Mouse (Mus musculus) spleen, adult 2 months (tissue): Measurements from ENCODE around the gene Sln. TPM values are rescaled to one million over a fixed set of nuclear protein-coding genes. Genes with fewer than 3 reads are reported as not detected.

Source experiments
- DNase-seq, 2 experiments: peaks; one replicate each; pipeline versions ENCODE4 v3.0.0 to v3.0.0-alpha.2; 2012 to 2021; ENCODE audit warnings: low spot score in 2 of 2, low read depth in 1 of 2
- H3K27ac ChIP-seq: fragments of 200-500 bp; 2 replicates; pipeline ENCODE4 v1.5.1; 2012; ENCODE audit warnings: low read length, inconsistent platforms; ENCODE audit not compliant: insufficient read depth
- H3K27me3 ChIP-seq: fragments of 200-500 bp; 2 replicates; pipeline ENCODE4 v1.6.1; 2012; ENCODE audit warnings: mild to moderate bottlenecking, moderate library complexity, low read length, inconsistent platforms; ENCODE audit not compliant: control insufficient read depth, insufficient read depth
- H3K36me3 ChIP-seq: fragments of 200-500 bp; 2 replicates; pipeline ENCODE4 v1.6.1; 2012; ENCODE audit warnings: mild to moderate bottlenecking, low read length, inconsistent platforms; ENCODE audit not compliant: control insufficient read depth, insufficient read depth
- H3K4me1 ChIP-seq: fragments of 200-500 bp; 2 replicates; pipeline ENCODE4 v1.6.1; 2011; ENCODE audit warnings: inconsistent platforms; ENCODE audit not compliant: control insufficient read depth, insufficient read depth, insufficient read length
- H3K4me3 ChIP-seq: fragments of 200-500 bp; 2 replicates; pipeline ENCODE4 v1.5.1; 2011; ENCODE audit warnings: mild to moderate bottlenecking, inconsistent platforms; ENCODE audit not compliant: insufficient read depth, insufficient read length; ENCODE audit errors: extremely low read depth
- CTCF ChIP-seq: fragments of 200-500 bp; IDR thresholded peaks from 2 replicates; pipeline ENCODE4 v1.5.1; 2011; ENCODE audit warnings: mild to moderate bottlenecking, inconsistent platforms; ENCODE audit not compliant: insufficient read depth, insufficient read length, insufficient replicate concordance; ENCODE audit errors: extremely low read depth
- POLR2A ChIP-seq: fragments of 200-500 bp; IDR thresholded peaks from 2 replicates; pipeline ENCODE4 v1.6.1; 2011; ENCODE audit warnings: low read depth, low read length, inconsistent platforms
- WGBS: fragments of 180-500 bp; shearing (Covaris S2); methylation state at CpG from one replicate; pipeline ENCODE4 v1.1.7; 2018; 5-methylcytosine and 5-hydroxymethylcytosine counted together
- polyA plus RNA-seq: library from polyadenylated mRNA; depleted of rRNA; stranded (reverse); fragments of >200 nt; gene quantifications from 2 replicates; pipeline ENCODE4 v1.2.3, GENCODE M21; 2012

Gene Sln
- polyA plus RNA-seq, 1 experiment = 0.55 TPM

DNA sequence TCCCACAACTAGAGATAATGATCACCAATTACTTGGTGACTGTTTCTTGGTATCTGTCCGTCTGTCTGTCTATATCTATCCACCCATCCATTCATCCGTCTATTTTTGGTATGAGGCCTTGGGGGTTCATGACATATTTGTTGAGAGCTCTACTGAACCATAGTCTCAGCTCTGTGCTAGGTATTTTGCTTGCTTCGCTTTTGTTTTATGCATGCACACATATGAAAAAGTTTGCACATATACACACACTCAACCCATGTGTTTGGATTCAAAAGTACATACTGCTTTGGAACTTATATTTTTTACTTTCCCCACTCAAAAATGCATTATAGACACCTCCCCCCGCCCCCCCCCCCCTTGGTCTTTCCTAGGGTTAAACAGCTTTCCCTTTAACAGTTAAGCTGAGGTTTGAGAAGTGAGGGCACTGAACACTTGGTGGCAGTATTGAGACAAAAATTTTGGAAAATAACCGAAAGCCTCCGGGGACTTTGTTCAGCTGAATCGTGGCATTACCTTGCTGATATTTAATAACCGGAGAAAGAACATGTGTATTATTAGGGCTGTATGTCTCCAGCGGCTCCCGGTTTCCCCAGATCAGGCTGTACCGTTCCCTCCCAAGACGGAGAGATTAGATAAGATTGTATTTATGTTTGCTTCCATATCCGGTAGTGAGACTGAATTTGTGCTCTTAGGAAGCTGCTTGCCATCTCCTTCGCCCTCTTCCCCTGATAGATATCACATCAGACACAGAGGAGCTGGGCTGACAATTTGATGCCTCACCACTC lies 20.7 kb upstream of the Sln start:
- WGBS = 16% methylated on average over 14 of the region's 14 CpGs

GRCm38 (mm10) chr9:53829866-53830209 lies 20.1 kb upstream of the Sln start:
- Histone ChIP-seq H3K36me3 (no peaks in the 10 kb centered on the region), H3K27me3 (0 out of 2 replicates have a peak, but pooled peaks cover 3% of the 10 kb centered on the region), H3K4me3 (no peak overlapping the region), H3K27ac (no peak overlapping the region), H3K4me1 (no peaks in the 10 kb centered on the region)
- 45% methylated on average over 2 of the region's 2 CpGs for WGBS
- TF ChIP-seq CTCF (no peak), POLR2A (no peak)
- no peak for DNase-seq

More for the DNA sequence above, 20.7 kb upstream of the Sln start:
- no peak overlapping the region for H3K27ac ChIP-seq
- TF ChIP-seq POLR2A (no peak), CTCF (no peak)
- peak overlapping the region; percentile 46 for H3K4me3 ChIP-seq
- no peaks in the 10 kb centered on the region for H3K36me3 ChIP-seq
- no peak for DNase-seq
- 0 out of 2 replicates have a peak, but pooled peaks cover 3% of the 10 kb centered on the region for H3K27me3 ChIP-seq
- H3K4me1 ChIP-seq = no peaks in the 10 kb centered on the region

GRCm38 (mm10) chr9:53835039-53835438 lies 14.9 kb upstream of the Sln start:
- TF ChIP-seq POLR2A = no peak
- TF ChIP-seq CTCF = no peak
- Histone ChIP-seq H3K4me1 (no peaks in the 10 kb centered on the region), H3K27ac (no peak overlapping the region), H3K36me3 (no peaks in the 10 kb centered on the region), H3K27me3 (no peaks in the 10 kb centered on the region), H3K4me3 (no peak overlapping the region)
- WGBS = 66% methylated on average over 3 of the region's 3 CpGs
- no peak for DNase-seq

GRCm38 (mm10) chr9:53835976-53836375 lies 14.0 kb upstream of the Sln start:
- 81% methylated on average over 4 of the region's 4 CpGs for WGBS
- Histone ChIP-seq H3K36me3 (no peaks in the 10 kb centered on the region), H3K4me1 (no peaks in the 10 kb centered on the region), H3K27me3 (no peaks in the 10 kb centered on the region), H3K27ac (no peak overlapping the region), H3K4me3 (no peak overlapping the region)
- no peak for TF ChIP-seq CTCF
- no peak for TF ChIP-seq POLR2A
- DNase-seq = no peak

- H3K4me3 ChIP-seq = no peak overlapping the region
- no peak for DNase-seq
- H3K36me3 ChIP-seq = no peaks in the 10 kb centered on the region
- H3K27me3 ChIP-seq = no peaks in the 10 kb centered on the region
- no peak for TF ChIP-seq POLR2A
- TF ChIP-seq CTCF = no peak
- WGBS = 83% methylated on average over 8 of the region's 8 CpGs
- H3K4me1 ChIP-seq = no peaks in the 10 kb centered on the region
- no peak overlapping the region for H3K27ac ChIP-seq
Observed at GRCm38 (mm10) chr9:53838816-53839215, 11.1 kb upstream of the Sln start.

GRCm38 (mm10) chr9:53848548-53848947 lies 1.4 kb upstream of the Sln start:
- Histone ChIP-seq H3K27me3 (no peaks in the 10 kb centered on the region), H3K27ac (no peak overlapping the region), H3K4me3 (no peak overlapping the region), H3K4me1 (no peaks in the 10 kb centered on the region), H3K36me3 (no peaks in the 10 kb centered on the region)
- WGBS = 84% methylated on average over 8 of the region's 8 CpGs
- TF ChIP-seq POLR2A (no peak), CTCF (no peak)
- no peak for DNase-seq

GRCm38 (mm10) chr9:53852158-53852557 lies 2.2 kb downstream of the Sln start:
- Histone ChIP-seq H3K27ac (no peak overlapping the region), H3K27me3 (no peaks in the 10 kb centered on the region), H3K4me3 (no peak overlapping the region), H3K4me1 (no peaks in the 10 kb centered on the region), H3K36me3 (no peaks in the 10 kb centered on the region)
- 80% methylated on average over 4 of the region's 4 CpGs for WGBS
- DNase-seq = no peak
- no peak for TF ChIP-seq CTCF
- no peak for TF ChIP-seq POLR2A
